Mouse (Mus musculus) A20 (cell line): ENCODE data around the gene Rph3a.
"Not testable (repeated sequence)": the region's sequence is repeated elsewhere in the genome, so short reads cannot be mapped to it uniquely, and the experiment has no call there.

Experiments used
- DNase-seq: peaks from one replicate; pipeline ENCODE4 v3.0.0-alpha.2; 2011; ENCODE audit warnings: low read depth, low spot score

Gene Rph3a

GRCm38 (mm10) chr5:120974522-120974921 lies 35.4 kb downstream of the Rph3a start:
- no peak for DNase-seq

DNA sequence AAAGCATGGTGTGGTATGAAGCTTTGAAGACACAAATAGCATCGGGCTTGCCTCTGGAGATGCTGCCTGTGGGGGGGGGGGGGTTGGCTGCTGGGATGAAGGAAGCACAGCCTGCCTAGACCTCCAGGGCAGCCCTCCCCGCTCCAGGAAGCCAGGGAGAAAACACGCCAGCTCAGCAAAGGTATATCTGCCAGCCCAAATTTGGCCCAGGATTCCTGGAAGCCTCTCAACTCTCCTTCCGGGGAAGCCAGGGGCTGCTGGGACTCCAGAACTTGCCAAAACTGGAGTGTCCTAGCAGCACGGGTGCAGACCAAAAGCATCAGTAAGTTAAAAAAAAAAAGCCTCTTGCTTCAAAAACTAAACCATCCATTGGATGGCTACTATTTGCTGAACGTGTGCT lies 37.6 kb downstream of the Rph3a start:
- DNase-seq: no peak

GRCm38 (mm10) chr5:120971326-120971725 lies 38.6 kb downstream of the Rph3a start:
- DNase-seq: no peak

DNA sequence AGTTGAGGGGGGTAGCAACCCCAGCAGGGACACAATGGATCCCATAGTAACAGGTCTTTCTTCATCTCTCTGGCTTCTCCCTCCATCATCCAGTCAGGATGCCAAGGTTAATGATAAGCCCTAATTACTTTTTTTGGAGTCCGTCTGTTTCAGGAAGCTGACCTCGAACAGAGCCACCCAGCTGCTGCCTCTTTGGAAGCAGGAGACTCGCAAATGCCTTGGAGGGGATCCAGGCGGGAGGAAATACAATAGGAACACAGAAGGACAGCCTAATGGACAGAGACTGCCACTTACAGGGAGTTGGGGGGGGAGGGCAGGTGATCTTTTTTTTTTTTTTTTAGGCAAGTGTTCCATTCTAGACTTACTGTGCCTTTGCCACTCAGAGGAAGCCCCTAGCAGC lies 40.2 kb downstream of the Rph3a start:
- no peak for DNase-seq

DNA sequence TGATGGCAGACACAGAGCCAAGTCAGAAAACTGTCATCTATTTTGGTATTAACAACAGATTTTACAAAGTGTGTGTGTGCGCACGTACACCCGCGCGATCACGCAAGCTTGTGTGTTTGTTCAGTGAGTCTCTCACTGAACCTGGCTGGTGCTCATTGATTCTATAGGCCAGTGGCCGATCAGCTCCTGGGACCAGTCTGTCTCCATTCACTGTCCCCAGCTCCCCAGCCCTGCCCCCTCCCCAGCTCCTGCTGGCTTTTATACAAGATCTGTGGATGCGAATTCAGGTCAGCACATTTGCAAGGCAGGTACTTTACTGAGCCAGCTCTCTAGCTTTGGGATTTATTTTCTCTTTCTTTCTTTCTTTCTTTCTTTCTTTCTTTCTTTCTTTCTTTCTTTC lies 41.1 kb downstream of the Rph3a start:
- DNase-seq: no peak

GRCm38 (mm10) chr5:120968134-120968532 lies 41.8 kb downstream of the Rph3a start:
- DNase-seq: no peak

DNA sequence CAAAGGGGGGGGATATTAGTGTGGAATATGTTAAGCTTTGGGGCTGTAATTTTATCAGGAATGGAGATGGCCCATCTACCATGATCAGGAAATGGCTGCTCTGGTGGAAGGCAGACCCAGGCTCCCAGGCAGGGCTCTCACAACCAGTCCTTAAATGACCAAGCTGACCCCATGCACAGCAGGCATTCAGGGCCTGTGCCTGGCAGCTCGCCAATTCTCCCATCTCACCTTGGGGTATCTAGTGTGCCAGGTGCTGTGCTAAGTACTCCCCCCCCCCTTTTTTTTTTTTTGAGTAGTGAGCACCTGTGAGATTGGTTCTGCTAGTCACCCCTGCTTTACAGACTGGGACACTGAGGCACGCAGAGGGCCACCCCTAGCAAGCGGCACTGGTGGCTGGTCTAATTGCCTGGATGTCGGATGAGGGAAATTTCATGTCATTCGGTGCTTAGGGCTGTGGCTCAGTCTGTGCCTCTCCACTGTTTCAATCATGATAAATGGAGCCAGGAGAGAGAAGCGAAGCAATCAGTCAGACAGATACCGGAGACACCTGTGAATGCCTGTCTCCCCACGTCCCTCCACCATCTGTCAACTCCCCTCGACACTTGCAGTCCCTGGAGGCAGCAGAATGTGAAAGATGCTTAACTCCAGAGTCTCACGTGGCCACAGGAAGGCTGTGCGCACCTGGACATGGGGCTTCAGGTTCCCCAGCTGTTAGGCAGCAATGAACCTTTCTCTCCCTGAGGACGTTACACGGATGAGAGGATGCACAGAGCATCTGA lies 42.3 kb downstream of the Rph3a start:
- DNase-seq: no peak

- DNase-seq: no peak
Observed at GRCm38 (mm10) chr5:120966894-120967293, 43.0 kb downstream of the Rph3a start.

GRCm38 (mm10) chr5:120966156-120966555 lies 43.7 kb downstream of the Rph3a start:
- no peak for DNase-seq

GRCm38 (mm10) chr5:120961004-120961403 lies 48.9 kb downstream of the Rph3a start:
- DNase-seq: peak; percentile 16

GRCm38 (mm10) chr5:120953974-120954373 lies 55.9 kb downstream of the Rph3a start:
- DNase-seq: peak; percentile 55

- no peak for DNase-seq
Observed at GRCm38 (mm10) chr5:120952242-120952770, 57.6 kb downstream of the Rph3a start.

DNA sequence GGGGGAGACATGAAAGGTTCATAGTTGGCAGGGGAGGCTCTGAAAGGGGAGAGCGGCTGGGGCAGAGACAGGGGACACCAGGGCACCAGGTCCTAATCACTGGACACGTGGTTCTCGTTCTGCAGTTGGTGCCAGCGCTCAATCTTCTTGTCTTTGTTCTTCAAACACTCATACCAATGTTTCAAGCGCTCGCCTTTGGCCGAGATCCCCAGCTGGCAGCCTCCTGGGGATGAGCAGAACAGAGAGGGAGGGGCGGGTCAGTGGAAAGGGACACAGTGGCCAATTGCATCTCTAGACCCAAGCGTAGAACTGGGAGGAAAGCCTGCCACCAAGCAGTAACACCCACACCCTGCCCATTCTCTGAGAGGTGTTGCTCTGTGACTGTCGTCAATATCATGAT lies 67.8 kb downstream of the Rph3a start:
- DNase-seq: no peak

DNA sequence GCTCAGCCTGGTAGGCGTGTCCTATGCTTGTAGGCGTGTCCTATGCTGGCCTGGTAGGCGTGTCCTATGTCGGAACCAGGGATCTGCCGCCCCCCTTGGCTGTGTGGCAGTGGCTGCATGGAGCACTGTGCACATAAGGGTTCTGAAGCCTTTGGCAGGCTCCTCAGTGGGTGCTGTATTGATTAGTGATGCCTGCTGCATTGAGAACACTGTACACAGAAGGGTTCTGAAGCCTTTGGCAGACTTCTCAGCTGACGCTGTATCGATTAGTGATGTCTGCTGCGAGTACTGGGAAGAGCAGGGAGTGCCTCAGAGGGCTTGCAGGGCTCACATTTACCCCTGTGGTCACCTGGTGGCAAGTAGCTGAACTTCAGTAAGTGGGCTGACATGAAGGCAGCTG lies 71.3 kb downstream of the Rph3a start:
- peak; percentile 24 for DNase-seq

GRCm38 (mm10) chr5:120937841-120938240 lies 72.1 kb downstream of the Rph3a start:
- DNase-seq: no peak

GRCm38 (mm10) chr5:120933966-120934365 lies 75.9 kb downstream of the Rph3a start:
- no peak for DNase-seq

DNA sequence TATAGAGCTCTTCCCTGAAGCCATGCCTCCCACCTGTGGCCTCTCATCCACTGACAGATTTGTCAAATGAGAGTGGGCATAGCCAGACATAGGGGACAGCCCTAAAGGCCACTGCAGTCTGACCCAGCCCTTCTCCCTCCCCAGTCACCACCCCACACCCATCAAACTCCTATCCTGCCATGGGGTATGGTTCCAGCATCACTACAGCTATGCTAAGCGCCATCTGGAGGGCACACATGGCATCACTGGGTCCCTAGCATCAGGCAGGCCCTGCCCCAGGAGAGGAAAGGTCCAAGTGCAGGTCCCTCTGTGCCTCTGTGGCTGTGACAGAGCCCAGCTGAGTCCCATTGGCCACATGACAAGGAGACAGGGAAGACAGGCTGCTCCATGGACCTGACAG lies 82.9 kb downstream of the Rph3a start:
- DNase-seq: no peak

- not testable (repeated sequence) for DNase-seq
Observed at GRCm38 (mm10) chr5:120926311-120926710, 83.6 kb downstream of the Rph3a start.

GRCm38 (mm10) chr5:120924520-120924919 lies 85.4 kb downstream of the Rph3a start:
- not testable (repeated sequence) for DNase-seq

DNA sequence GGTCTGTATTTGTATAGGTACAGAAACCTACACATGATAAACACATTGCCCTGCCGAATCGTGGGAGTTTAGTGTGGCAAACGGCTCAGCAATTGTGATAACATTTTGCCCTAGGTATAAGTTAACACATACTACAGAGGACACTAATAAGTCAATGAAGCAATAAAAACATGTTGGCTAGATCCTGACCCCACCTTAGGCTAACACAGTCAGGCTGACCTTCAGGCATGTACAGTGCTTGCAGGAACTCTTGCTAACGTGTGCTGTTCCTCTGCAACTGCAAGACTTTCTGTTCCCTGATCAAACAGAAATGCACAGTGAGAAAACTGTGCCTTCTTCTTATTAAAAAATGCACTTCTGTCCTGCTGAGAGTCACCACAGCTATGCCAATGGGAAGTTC lies 85.9 kb downstream of the Rph3a start:
- DNase-seq: no peak

DNA sequence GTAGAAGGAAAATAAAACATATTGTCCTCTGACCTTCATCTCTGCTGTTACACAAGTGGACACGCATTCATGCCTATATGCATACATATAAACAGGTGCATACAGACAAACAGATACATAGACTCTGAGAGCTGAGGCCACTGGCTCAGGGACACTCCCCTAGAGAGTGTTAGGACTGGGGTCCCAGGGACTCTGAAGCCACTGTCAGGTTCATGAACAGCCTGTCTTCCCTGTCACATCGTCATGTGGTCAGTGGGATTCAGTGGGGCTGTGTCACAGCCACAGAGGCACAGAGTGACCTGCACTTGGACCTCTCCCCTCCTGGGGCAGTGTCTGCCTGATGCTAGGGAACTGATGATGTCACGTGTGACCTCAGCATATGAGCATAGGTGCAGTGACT lies 89.6 kb downstream of the Rph3a start:
- no peak for DNase-seq

- DNase-seq: not testable (repeated sequence)
Observed at GRCm38 (mm10) chr5:120919156-120919935, 90.5 kb downstream of the Rph3a start.

DNA sequence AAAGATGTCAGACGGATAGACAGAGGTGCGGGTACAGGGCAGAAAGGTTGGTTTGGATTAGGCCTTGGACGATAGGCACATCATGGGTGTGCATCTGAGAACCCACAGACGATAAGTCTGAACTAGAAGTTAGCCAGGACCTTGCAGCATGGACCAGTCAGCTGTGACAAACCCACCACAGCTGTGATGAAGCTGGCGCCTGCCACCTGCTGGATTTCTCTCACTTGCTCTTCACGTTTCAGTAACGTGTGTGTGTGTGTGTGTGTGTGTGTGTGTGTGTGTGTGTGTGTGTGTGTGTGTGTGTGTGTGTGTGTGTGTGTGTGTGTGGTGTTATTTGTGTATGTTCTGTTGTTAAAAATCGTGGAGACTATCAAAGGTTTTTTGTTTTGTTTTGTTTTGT lies 95.7 kb downstream of the Rph3a start, which contains the start of gene Oas1d:
TSS of gene Oas1d (plus strand) at position 333 of the 400 bp plus-strand sequence.
- DNase-seq: peak; percentile 62
